Mouse (Mus musculus) heart, adult 2 months (tissue): ENCODE data around the gene Ezh1.

ENCODE experiments used
- CTCF ChIP-seq: fragments of 200-600 bp; IDR thresholded peaks from 2 replicates; pipeline ENCODE4 v1.8.1; 2022; ENCODE audit warnings: antibody characterized with exemption, mild to moderate bottlenecking, moderate library complexity
- EP300 ChIP-seq: fragments of 200-500 bp; IDR thresholded peaks from 2 replicates; pipeline ENCODE4 v1.6.1; 2011; ENCODE audit warnings: low read depth, low read length, control low read depth; ENCODE audit not compliant: insufficient read depth
- POLR2A ChIP-seq: fragments of 200-500 bp; IDR thresholded peaks from 2 replicates; pipeline ENCODE4 v1.6.1; 2011; ENCODE audit warnings: mild to moderate bottlenecking, low read depth, low read length, control low read depth; ENCODE audit not compliant: insufficient read depth

GRCm38 (mm10) chr11:101220853-101221252, 5.4 kb downstream of the Ezh1 start:
- TF ChIP-seq POLR2A (no peak), CTCF (no peak), EP300 (no peak)
